Mouse (Mus musculus): ENCODE measurements around the gene Scrt2.

The Scrt2 gene

GRCm38 (mm10) chr2:152105318-152106224 lies 24.2 kb downstream of the Scrt2 start, which contains the start of gene Srxn1:
Gene Srxn1, plus strand, starts transcription at chr2:152105516.
- DNase-seq (ENCODE audit: low spot score in 2 of 2), result peak; percentile 66 to 70

DNA sequence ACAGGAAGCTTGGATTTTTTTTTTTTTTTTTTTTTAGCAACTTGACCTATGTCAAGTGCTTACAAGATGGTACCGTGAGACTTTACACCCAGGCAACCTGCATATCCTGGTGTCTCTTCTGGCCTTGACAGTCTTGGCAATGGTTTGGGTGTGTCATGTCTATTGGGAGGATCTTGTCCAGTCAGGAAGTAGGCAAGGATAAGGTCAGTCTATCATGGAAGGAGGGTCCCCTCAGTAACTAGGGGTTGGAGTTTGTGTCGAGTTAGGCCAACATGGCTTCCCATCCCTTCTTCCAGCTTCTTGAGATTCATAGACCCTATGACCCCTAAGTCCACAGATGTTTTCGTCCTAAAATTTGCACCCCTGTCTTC lies 24.9 kb downstream of the Scrt2 start:
- DNase-seq (ENCODE audit: low spot score in 2 of 2), result no peak

DNA sequence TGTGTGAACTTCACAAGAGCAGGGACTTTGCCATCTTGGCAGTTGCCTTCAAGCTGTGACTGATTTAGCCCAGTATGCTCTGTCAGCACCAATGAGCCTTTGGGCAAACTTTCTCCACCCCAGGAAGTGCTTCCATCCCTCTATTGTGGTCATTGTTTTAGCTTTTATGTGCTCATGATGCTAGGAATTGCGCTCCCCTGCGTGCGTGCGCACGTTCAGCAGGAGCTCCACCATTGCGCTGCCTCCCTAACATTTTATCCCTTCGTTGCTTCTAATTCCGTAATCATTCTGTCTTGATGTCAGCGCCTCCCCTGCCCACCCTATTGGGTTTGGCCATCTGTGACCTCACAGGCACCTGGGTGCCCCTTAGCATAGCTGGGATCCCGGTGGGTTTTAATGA lies 25.3 kb downstream of the Scrt2 start:
- DNase-seq (ENCODE audit: low spot score in 2 of 2), result no peak

GRCm38 (mm10) chr2:152108702-152109101 lies 27.4 kb downstream of the Scrt2 start:
- DNase-seq (ENCODE audit: low spot score in 2 of 2), result no peak

GRCm38 (mm10) chr2:152109386-152109785 lies 28.1 kb downstream of the Scrt2 start:
- DNase-seq (ENCODE audit: low spot score in 2 of 2), result no peak

DNA sequence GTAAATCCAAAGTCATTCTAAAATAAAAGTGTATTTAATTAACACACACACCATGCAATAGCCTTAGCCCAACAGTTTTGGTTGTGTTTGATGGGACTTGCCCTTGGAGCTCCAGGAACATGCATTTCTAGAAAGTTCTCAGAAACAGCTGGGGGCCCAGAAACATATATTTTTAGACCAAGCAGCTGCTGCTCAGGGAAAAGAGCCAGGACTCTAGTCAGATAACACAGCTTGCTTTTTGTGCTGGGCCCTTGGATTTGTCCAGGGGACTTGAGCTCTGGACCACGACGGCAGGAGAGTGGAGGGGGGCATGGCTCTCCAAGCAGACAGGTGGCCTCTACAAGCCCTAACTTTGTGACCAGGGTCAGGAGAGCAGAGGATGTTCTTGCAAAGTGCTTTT lies 30.0 kb downstream of the Scrt2 start:
- DNase-seq (ENCODE audit: low spot score in 2 of 2), result no peak

GRCm38 (mm10) chr2:152111920-152112319 lies 30.6 kb downstream of the Scrt2 start:
- DNase-seq (ENCODE audit: low spot score in 2 of 2), result peak; percentile 83 to 94

GRCm38 (mm10) chr2:152112490-152112889 lies 31.2 kb downstream of the Scrt2 start:
- no peak for DNase-seq (ENCODE audit: low spot score in 2 of 2)

DNA sequence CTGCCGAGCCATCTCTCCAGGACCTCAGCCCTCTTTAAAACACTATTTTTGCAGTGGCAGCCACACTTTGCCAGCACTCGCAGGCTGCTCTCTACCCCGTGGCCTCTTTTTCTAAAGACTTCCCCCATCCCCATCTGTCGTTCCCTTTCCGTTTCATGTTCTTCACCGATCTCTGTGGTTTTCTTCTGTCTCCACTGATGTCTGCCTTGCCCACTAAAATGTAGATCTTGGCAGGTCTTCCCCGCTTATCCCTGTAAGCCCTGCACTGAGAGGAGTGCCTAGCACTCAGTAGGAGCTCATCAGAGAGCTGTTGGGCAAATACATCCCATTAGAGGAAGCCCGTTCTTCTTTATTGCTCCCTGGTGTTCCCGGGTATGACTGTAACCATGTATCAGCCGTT lies 31.6 kb downstream of the Scrt2 start:
- no peak for DNase-seq (ENCODE audit: low spot score in 2 of 2)

DNA sequence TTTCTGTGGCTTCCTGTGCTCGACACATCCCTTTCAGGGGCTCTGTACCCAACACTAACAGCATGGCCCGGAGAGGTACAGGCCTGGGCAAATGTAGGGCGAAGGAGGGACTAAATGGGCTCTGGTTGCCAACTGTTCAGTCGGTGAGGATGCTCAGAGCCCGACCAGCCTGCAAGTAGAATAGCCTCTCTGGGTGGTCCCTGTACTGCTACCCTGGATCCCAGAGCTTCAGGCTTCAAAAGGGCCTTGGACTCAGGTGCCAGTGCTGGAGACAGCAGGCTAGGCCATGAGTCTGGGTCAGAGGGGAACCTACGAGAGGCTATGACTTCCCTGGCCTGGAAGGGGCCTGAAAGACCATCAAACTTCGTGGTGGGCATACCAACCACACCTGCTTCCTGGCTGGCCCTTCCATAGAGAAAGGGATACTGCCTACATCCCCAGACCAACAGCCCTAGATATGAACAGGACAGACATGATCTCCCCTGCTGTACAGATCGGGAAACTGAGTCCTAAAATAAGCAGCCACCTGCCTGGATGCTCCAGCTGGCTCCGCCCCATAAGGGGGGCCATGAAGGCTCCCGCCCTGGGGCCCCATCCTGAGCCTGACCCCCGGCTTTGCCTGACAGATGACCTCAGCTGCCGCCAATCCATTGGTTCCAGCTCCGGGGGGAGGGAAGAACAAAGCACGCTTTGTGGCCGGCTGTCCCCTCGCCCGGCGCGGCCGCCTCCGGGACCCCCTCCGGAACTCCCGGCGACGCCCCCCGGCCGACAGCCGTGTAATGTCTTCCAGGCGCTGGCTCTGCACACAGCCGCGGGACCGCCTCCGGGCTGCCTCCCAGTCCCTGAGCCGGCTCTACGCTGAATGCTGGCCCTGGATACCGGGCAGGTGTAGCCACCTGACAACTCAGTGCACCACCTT lies 33.0 kb downstream of the Scrt2 start:
- no peak for DNase-seq (ENCODE audit: low spot score in 2 of 2)

DNA sequence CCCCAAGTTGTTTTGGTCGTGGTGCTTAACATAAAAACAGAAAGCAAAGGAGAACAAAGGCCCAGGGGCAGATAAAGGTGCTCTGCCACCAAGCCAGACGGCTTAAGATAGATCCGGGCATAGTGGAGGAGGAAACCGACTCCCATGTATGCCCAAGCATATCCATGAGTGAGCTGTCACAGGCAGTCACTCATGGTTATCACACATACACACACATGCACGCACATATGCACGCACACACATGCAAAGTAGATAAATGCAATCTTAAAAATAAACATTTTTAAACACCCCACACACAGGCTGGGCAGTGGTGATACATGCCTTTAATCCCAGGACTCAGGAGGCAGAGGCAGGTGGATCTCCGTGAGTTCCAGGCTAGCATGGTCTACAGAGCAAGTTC lies 36.4 kb downstream of the Scrt2 start:
- no peak for DNase-seq (ENCODE audit: low spot score in 2 of 2)

DNA sequence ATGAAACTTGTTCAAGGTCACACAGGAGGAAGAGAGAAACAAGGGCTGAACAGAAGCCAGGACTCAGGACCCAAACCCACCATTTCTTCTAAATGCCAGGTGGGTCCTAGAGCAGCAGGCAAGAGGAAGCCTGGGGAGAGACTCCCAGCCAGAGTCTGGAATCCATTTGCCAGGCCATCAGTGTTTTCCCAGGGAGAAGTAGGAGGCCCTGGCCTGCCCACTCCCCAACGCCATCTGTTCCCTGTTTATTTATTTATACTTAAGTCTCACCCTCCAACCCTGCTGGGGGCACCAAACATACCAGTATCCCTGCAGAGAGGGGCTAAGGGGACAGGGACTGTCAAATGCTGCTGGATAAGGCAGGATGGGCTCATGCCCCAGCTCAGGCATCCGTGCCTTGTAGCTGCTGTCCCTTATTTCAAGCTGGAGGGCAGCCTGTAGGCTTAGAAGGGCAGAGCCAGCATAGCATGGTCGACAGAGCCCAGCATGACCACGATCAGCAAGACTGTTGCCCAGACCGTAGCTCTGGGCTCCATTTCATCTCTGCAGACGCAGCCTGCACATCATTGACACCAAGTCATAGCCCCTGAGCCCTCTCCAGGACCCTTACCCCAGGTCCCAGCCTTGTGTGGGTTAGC lies 38.0 kb downstream of the Scrt2 start:
- DNase-seq (ENCODE audit: low spot score in 2 of 2), result no peak

DNA sequence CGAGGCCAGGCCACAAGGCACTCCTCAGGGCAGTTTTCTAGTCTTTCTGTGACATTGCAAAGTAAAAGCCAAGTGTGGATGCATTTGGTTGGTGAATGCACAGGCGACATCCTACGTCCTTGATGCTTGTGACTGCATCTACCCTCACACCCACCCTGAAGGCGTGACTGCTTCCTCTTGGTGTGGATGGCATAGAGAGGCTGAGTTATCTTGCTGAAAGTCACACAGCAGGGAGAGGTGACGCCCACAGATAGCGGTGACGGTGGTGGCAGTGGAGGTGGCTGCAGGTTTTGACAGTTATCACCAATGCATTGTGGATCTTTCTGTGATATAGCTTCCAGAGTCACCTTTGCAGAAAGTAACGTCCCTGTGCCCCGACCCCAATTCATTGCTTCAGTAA lies 41.6 kb downstream of the Scrt2 start:
- DNase-seq (ENCODE audit: low spot score in 2 of 2), result no peak

DNA sequence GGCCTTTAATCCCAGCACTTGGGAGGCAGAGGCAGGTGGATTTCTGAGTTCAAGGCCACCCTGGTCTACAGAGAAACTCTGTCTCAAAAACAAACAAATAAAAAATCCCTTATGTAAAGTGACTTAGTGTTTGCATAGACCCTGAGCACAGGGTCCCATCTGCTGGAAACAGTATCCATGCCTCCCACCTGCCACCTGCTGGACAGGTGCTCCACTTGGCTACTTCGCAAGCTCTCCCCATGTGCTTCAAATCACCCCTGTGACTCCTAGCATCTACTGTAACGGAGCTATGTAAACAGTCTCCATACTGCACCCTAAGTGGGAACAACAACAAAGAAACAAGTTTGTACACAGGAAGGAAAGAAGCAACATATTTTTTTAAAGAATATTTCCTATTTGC lies 47.3 kb downstream of the Scrt2 start:
- DNase-seq (ENCODE audit: low spot score in 2 of 2), result no peak

DNA sequence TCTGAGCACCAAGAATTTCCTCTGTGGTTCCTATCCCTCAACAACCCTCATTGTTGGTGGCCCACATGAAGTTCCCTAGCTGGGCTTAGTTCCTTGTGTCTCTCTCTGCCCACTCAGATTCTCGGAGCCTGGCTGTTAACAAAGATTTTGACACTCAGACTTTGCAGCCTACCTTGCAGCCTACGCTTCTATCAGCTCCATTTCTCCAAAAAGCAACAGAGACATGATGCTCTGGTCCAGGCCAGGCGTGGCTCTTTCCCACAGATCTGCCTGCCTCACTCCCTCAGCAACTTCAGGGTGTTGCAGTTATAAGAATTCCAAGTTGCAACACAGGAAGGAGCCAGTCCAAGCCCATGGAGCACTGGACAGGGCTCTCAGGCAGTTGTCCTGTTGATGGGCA lies 48.4 kb downstream of the Scrt2 start:
- no peak for DNase-seq (ENCODE audit: low spot score in 2 of 2)

DNA sequence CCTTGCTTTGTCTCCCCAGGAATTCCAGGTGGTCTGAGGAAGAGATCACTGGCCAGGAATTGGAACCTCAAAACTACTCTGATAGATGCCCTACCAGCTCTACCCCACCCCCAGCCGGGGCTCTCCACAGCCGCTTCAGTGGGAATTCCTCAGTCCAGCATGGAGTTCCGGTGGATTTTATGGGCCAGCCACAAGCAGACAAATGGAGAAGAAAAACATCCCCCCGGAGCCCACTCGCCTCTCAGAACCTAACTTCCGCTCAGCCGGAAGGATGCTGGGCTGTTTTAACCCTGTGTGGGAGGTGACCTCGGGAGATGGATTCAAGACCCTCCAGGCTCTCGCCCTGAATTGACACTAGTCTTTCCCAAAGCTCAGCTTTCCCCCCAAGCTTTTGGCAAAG lies 50.7 kb downstream of the Scrt2 start:
- DNase-seq (ENCODE audit: low spot score in 2 of 2), result no peak

GRCm38 (mm10) chr2:152132691-152133090 lies 51.4 kb downstream of the Scrt2 start:
- no peak for DNase-seq (ENCODE audit: low spot score in 2 of 2)

DNA sequence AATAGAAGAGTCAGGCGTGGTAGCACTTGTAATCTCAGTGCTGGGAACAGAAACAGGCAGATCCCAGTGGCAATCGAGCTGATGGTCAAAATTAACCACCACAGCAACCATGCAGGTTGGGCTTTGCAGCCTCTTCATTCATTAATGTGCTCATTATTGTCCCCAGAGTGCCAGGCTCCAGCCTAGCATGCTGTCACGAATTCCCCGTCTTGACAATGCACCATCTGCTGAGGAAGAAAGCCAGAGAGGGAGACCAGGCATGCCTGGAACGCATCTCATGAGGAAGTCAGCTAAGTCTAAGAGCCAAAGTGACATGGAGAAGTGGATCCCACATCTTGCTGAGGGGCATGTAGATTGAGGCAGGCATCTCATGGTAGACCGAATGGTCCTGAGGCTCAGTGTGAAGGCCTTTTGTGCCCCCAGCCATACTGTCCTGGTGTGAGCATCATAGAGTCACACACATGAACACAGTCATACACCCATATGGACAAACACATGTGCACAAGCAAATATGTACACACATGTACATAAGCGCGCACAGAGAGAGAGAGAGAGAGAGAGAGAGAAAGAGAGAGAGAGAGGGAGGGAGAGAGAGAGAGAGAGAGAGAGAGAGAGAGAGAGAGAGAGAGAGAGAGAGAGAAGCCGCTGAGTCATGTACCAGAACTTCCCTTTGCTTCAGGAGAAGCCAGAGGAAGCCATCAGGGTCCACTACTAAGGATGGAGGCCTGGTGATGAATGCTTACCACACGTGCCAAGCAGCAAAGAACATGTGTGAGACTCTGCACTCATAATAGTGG lies 58.1 kb downstream of the Scrt2 start:
- DNase-seq (ENCODE audit: low spot score in 2 of 2), result no peak

DNA sequence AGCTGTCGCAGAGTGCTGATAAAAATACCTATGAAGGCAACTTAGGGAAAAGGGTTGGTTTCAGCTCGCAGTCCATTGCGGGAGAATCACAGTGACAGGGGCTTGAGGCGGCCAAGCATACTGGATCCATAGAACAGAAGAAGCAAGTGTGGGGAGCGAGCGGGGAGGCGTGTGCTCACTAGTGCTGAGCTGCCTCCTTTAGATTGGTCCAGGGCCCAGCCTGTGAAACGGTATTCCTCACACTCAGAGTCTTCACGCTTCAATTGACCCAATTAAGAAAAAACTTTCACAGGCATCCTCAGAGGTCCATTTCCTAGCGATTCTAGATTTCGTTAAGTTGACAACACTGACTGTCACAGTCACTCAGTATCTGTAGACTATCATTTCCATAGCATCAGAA lies 59.6 kb downstream of the Scrt2 start:
- no peak for DNase-seq (ENCODE audit: low spot score in 2 of 2)

DNA sequence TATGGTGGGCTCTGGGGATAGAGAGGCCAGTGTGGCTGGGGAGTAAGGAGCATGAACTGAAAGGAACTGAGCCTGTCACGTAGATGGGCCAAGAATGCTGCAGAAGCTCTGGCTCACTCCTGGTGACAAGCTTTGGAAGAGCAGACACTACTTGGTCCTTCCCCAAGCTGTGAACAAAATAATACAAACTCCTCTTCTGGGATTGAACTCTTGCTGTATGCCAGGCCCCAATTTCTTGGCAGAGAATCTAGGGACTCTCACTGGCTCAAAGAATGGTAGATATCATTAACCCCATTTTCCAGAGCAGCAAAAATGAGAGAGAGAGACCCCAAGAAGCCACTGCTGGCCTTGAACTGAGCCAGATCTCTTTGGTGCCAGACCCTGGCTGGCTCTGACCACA lies 60.2 kb downstream of the Scrt2 start:
- DNase-seq (ENCODE audit: low spot score in 2 of 2), result no peak

- no peak for DNase-seq (ENCODE audit: low spot score in 2 of 2)
Observed at GRCm38 (mm10) chr2:152142046-152142445, 60.7 kb downstream of the Scrt2 start.
